Mouse (Mus musculus) midbrain, embryonic 16.5 days (tissue): ENCODE results near the gene Plekho2. TPM values are rescaled to one million over a fixed set of nuclear protein-coding genes. Genes with fewer than 3 reads are reported as not detected.

Experiments
- ATAC-seq: fragments of 200-750 bp; cut with Nextera tagmentation; 2 replicates; pipeline ENCODE4 v1.8.0; 2017; ENCODE audit warnings: moderate TSS enrichment
- H3K27ac ChIP-seq: fragments of 300-500 bp; sonication (generic); 2 replicates; pipeline ENCODE4 v1.5.1; 2014; ENCODE audit warnings: mild to moderate bottlenecking, low read length, mixed read lengths
- H3K27me3 ChIP-seq: fragments of 300-500 bp; sonication (generic); 2 replicates; pipeline ENCODE4 v1.6.1; 2014; ENCODE audit warnings: low read depth, low read length, mixed read lengths; ENCODE audit not compliant: control insufficient read depth, insufficient read depth
- H3K36me3 ChIP-seq: fragments of 300-500 bp; sonication (generic); 2 replicates; pipeline ENCODE4 v1.6.1; 2014; ENCODE audit warnings: mild to moderate bottlenecking, low read length, moderate library complexity, mixed read lengths; ENCODE audit not compliant: control insufficient read depth, insufficient read depth
- H3K4me1 ChIP-seq: fragments of 300-500 bp; sonication (generic); 2 replicates; pipeline ENCODE4 v1.6.1; 2014; ENCODE audit warnings: mild to moderate bottlenecking, low read length, mixed read lengths; ENCODE audit not compliant: control insufficient read depth, insufficient read depth
- H3K4me2 ChIP-seq: fragments of 300-500 bp; sonication (generic); 2 replicates; pipeline ENCODE4 v1.6.1; 2014; ENCODE audit warnings: mild to moderate bottlenecking, low read length, mixed read lengths
- H3K4me3 ChIP-seq: fragments of 300-500 bp; sonication (generic); 2 replicates; pipeline ENCODE4 v1.5.1; 2014; ENCODE audit warnings: low read depth, mild to moderate bottlenecking, low read length, moderate library complexity, mixed read lengths
- H3K9ac ChIP-seq: fragments of 300-500 bp; sonication (generic); 2 replicates; pipeline ENCODE4 v1.6.1; 2014; ENCODE audit warnings: low read depth, low read length, mixed read lengths
- H3K9me3 ChIP-seq: fragments of 300-500 bp; sonication (generic); replicated peaks from 2 replicates; pipeline ENCODE4 v1.6.1; 2014; ENCODE audit warnings: mild to moderate bottlenecking, low read length, mixed read lengths; ENCODE audit not compliant: control insufficient read depth, poor library complexity, severe bottlenecking
- WGBS: fragments of 180-500 bp; shearing (Covaris S2); extraction: QIAGEN DNeasy Blood & Tissue Kit; methylation state at CpG from one replicate; pipeline ENCODE4 v1.1.7; 2014; 5-methylcytosine and 5-hydroxymethylcytosine counted together
- polyA plus RNA-seq: library from polyadenylated mRNA; unstranded; fragments of >200 nt; fragmentation: Nextera tagmentation; extraction: Ambion mirVana; gene quantifications from 2 replicates; pipeline ENCODE4 v1.2.1, GENCODE M21; 2015

Plekho2 gene
- polyA plus RNA-seq, result 3.1 and 3.8 TPM in 2 replicates

- H3K9ac ChIP-seq, result peak within 1 kb of the TSS; percentile 60
- H3K4me2 ChIP-seq, result peak within 1 kb of the TSS; percentile 81
- peaks cover 6% of the 10 kb centered on the region; the same call in 1 of the 2 replicates for H3K4me1 ChIP-seq
- no peaks in the 10 kb centered on the region for H3K27me3 ChIP-seq
- peak within 1 kb of the TSS; percentile 57; the same call in 1 of the 2 replicates for H3K27ac ChIP-seq
- no peaks in the 10 kb centered on the region for H3K36me3 ChIP-seq
- H3K9me3 ChIP-seq, result no peaks in the 10 kb centered on the region
- WGBS, result 1% methylated on average over 35 of the region's 45 CpGs
- H3K4me3 ChIP-seq, result peak within 1 kb of the TSS; percentile 55
- peak; percentile 89 for ATAC-seq
Measured at GRCm38 (mm10) chr9:65579781-65580371, at the start of gene Plekho2. Gene Plekho2 (minus strand): TSS chr9:65580040.

DNA sequence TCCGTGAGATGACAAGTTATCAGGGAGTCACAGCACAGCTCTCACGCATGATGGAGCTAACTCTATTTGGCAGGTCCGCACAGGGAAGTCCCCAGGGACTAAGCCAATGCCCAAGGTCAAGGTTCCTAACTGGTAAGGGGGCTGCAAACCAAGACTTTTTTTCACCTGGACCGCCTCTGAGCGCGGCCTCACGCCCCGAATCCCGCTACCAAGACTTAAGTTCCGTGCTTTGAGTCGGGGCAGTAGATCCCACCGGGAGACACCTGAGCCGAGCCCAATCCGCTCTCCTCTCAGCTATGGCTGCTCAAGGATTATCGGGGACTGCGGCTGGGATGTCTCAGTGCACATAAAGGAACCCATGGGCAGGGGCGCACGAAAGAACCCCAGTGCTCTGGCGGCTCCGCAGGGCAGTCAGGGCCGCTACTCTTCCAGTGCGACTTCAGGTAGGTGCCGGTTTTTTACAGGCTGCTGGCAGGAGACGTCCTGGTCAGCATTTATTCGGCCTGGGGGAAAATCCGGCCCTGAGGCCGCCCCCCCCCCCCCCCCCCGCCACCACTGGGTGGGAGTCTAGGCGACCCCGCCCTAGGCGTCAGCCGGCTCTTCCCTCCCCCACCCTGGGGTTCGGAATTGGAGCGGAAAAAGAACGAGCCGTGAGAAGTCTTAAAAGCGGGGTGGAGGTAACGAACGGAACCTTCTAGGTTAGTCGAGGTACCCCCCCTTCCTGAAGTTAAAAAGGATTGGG, 49.4 kb upstream of the Plekho2 start, which contains the start of gene Rbpms2:
Gene Rbpms2, plus strand, starts transcription at position 624 of the 742 bp plus-strand sequence.
- Histone ChIP-seq H3K27ac (no peak within 1 kb of the TSS), H3K4me1 (peaks cover 14% of the 10 kb centered on the region), H3K4me2 (peak within 1 kb of the TSS; percentile 94), H3K9ac (peak within 1 kb of the TSS; percentile 48), H3K4me3 (peak within 1 kb of the TSS; percentile 62), H3K27me3 (peaks cover 38% of the 10 kb centered on the region), H3K9me3 (no peaks in the 10 kb centered on the region; the same call in 1 of the 2 replicates), H3K36me3 (no peaks in the 10 kb centered on the region)
- no peak for ATAC-seq
- 2% methylated on average over 36 of the region's 40 CpGs for WGBS

- ATAC-seq, result no peak
- Histone ChIP-seq H3K4me1 (peaks cover 4% of the 10 kb centered on the region), H3K36me3 (no peaks in the 10 kb centered on the region)
Measured at GRCm38 (mm10) chr9:65624266-65624665, 44.4 kb upstream of the Plekho2 start.

DNA sequence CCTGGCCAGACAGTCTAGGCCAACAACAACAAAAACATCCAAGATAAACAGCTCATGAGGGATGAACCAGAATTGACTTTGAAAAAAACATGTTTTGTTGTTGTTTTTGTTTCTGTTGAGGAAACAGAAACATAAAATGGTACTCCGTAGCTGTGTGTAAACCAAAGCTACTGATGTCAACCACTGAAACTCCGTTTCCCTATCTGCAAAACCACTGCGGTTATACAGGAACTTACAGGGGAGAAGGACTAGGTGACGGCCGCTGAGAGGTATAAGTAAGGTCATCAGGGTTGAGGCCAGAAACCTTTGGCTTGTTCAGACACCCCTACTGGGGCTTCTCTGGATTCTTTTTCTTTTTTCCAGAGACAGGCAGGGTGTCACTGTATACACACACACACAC, 43.0 kb upstream of the Plekho2 start:
- Histone ChIP-seq H3K4me1 (no peaks in the 10 kb centered on the region), H3K4me2 (no peak overlapping the region), H3K27ac (no peak overlapping the region), H3K36me3 (no peaks in the 10 kb centered on the region), H3K27me3 (peaks cover 8% of the 10 kb centered on the region), H3K9ac (no peak overlapping the region), H3K4me3 (no peak overlapping the region), H3K9me3 (no peaks in the 10 kb centered on the region)
- WGBS, result 95% methylated on average over 5 of the region's 5 CpGs
- no peak for ATAC-seq

More at GRCm38 (mm10) chr9:65624266-65624665, 44.4 kb upstream of the Plekho2 start:
- Histone ChIP-seq H3K27ac (no peak overlapping the region), H3K9me3 (no peaks in the 10 kb centered on the region), H3K9ac (no peak overlapping the region), H3K27me3 (peaks cover 14% of the 10 kb centered on the region), H3K4me3 (no peak overlapping the region), H3K4me2 (no peak overlapping the region)
- 71% methylated on average over 2 of the region's 2 CpGs for WGBS

DNA sequence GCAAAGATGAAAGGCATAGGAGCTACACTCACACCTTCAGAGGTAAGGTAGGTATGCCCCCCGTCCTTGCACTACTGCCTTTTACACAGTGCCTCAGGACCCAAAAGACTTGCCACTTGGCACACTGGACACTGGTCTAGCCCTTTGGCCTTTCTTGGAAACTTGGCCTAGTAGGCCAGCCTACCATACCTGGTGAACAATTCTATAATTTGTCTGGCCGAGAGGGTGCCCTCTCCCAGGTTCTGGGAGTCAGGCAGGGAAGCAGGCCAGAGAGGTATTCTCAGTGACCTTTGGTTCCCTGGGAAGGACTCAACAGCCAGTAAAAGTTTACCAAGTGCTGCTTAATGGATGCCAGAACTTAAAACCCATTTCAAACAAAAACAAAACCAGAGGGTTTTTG, 41.8 kb upstream of the Plekho2 start:
- H3K27me3 ChIP-seq, result no peaks in the 10 kb centered on the region
- 85% methylated on average over 2 of the region's 2 CpGs for WGBS
- no peak for ATAC-seq
- H3K4me3 ChIP-seq, result no peak overlapping the region
- no peaks in the 10 kb centered on the region for H3K4me1 ChIP-seq
- no peak overlapping the region for H3K27ac ChIP-seq
- no peak overlapping the region for H3K9ac ChIP-seq
- H3K9me3 ChIP-seq, result no peaks in the 10 kb centered on the region
- no peaks in the 10 kb centered on the region for H3K36me3 ChIP-seq
- no peak overlapping the region for H3K4me2 ChIP-seq

DNA sequence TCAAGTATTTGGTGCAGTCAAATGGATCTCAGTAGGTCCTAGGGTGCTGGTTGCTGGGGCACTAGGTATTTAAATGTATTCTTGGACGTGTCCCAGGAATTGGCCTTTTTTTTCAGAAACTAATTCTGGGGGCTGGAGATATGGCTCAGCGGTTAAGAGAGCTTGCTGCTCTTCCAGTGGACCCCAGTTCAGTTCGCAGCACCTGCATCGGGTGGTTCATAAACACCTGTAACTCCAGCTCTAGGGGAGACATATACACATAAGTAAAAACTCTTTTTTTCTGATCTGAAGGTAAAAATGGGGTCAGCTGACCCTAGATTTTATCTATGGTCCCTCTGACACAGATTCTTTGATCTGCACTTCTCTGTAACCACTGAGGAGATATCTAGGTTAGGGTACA, 41.4 kb upstream of the Plekho2 start:
- H3K4me1 ChIP-seq, result no peaks in the 10 kb centered on the region
- H3K4me3 ChIP-seq, result no peak overlapping the region
- no peak overlapping the region for H3K27ac ChIP-seq
- no peak overlapping the region for H3K4me2 ChIP-seq
- H3K36me3 ChIP-seq, result no peaks in the 10 kb centered on the region
- H3K27me3 ChIP-seq, result no peaks in the 10 kb centered on the region
- 84% methylated on average over 4 of the region's 4 CpGs for WGBS
- no peak overlapping the region for H3K9ac ChIP-seq
- H3K9me3 ChIP-seq, result no peaks in the 10 kb centered on the region
- ATAC-seq, result no peak

- no peaks in the 10 kb centered on the region for H3K4me1 ChIP-seq
- no peaks in the 10 kb centered on the region for H3K9me3 ChIP-seq
- H3K4me3 ChIP-seq, result no peak overlapping the region
- no peaks in the 10 kb centered on the region for H3K27me3 ChIP-seq
- no peak overlapping the region for H3K9ac ChIP-seq
- no peaks in the 10 kb centered on the region for H3K36me3 ChIP-seq
- 61% methylated on average over 3 of the region's 3 CpGs for WGBS
- no peak overlapping the region for H3K4me2 ChIP-seq
- ATAC-seq, result no peak
- no peak overlapping the region for H3K27ac ChIP-seq
Measured at GRCm38 (mm10) chr9:65619311-65619710, 39.5 kb upstream of the Plekho2 start.

DNA sequence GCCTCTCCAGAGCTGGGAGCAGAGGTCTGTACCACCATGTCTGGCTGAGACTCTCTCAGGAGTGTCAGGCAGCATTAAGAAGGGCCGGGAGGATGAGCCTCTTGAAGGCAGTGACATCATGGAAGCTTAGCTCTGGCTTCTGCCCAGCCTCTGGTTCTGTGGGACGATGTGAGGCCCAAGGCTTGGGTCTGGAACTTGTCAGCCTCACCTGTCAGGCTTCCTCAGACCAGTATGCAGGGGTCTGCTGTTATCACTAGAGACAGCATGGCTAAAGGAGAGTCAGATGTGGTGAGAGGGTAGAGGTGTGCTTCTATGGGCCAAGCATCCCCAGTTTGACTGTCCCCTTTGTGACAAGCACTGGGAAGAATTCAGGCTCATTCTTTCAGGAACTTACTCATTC, 33.3 kb upstream of the Plekho2 start:
- WGBS, result 47% methylated on average over 2 of the region's 2 CpGs

GRCm38 (mm10) chr9:65611969-65612486, 32.2 kb upstream of the Plekho2 start:
- WGBS, result 86% methylated on average over 5 of the region's 5 CpGs
- H3K27ac ChIP-seq, result no peak overlapping the region
- H3K4me2 ChIP-seq, result no peak overlapping the region
- no peaks in the 10 kb centered on the region for H3K4me1 ChIP-seq
- H3K36me3 ChIP-seq, result no peaks in the 10 kb centered on the region
- no peaks in the 10 kb centered on the region for H3K9me3 ChIP-seq
- H3K27me3 ChIP-seq, result no peaks in the 10 kb centered on the region
- H3K9ac ChIP-seq, result no peak overlapping the region
- H3K4me3 ChIP-seq, result no peak overlapping the region
- no peak for ATAC-seq

More for the DNA sequence above, 33.3 kb upstream of the Plekho2 start:
- Histone ChIP-seq H3K4me2 (no peak overlapping the region), H3K36me3 (no peaks in the 10 kb centered on the region), H3K9me3 (no peaks in the 10 kb centered on the region), H3K9ac (no peak overlapping the region), H3K27ac (no peak overlapping the region), H3K4me1 (no peaks in the 10 kb centered on the region), H3K27me3 (no peaks in the 10 kb centered on the region), H3K4me3 (no peak overlapping the region)
- no peak for ATAC-seq
